Mouse (Mus musculus): ENCODE measurements around the gene Hs3st1.

DNA sequence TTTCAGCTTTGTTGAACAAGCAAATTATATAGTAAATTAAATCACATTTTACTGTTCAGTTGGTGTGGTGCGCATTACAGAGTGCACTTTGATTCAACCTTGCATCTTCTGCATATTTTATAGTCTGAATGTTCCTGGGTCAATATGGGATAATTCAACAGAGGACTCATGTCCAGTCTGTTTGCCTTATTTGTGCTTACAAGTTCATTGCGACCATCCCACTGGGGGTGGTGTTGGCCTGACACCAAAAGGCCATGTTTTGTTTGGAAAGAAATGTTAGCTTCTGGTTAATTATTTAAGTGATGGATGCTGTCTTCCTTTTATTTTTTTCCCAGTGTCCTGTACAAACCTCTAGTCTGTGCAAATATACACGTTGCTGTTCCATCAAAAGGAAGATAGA is 48.7 kb upstream of the Hs3st1 start:
- TF ChIP-seq CTCF (IDR thresholded peaks at IDR 0.05; ENCODE audit: low read depth, low read length) (no peak), GATA1 (IDR thresholded peaks at IDR 0.05; ENCODE audit: borderline replicate concordance, low read length) (no peak), POLR2AphosphoS5 (IDR thresholded peaks at IDR 0.05; ENCODE audit: insufficient replicate concordance, low read depth, low read length) (no peak), TAL1 (conservative IDR thresholded peaks at IDR 0.05; ENCODE audit: low read depth, low read length) (no peak), GATA2 (IDR thresholded peaks at IDR 0.05; ENCODE audit: borderline replicate concordance, low read depth, low read length) (no peak)
